Mouse (Mus musculus) limb, embryonic 13.5 days (tissue): ENCODE measurements around the gene Gbp10. TPM values are rescaled to one million over a fixed set of nuclear protein-coding genes. Genes with fewer than 3 reads are reported as not detected.

Experiments used
- ATAC-seq: fragments of 200-750 bp; cut with Nextera tagmentation; 2 replicates; pipeline ENCODE4 v1.8.0; 2017; ENCODE audit warnings: low read depth, moderate number of reproducible peaks, moderate TSS enrichment; ENCODE audit not compliant: low FRiP score
- H3K27ac ChIP-seq: fragments of 300-500 bp; sonication (generic); 2 replicates; pipeline ENCODE4 v1.5.1; 2015; ENCODE audit warnings: inconsistent platforms, mild to moderate bottlenecking, moderate library complexity
- H3K27me3 ChIP-seq: fragments of 300-500 bp; sonication (generic); 2 replicates; pipeline ENCODE4 v1.6.1; 2015; ENCODE audit warnings: mild to moderate bottlenecking, inconsistent platforms
- H3K36me3 ChIP-seq: fragments of 300-500 bp; sonication (generic); 2 replicates; pipeline ENCODE4 v1.6.1; 2015; ENCODE audit warnings: inconsistent platforms, mild to moderate bottlenecking, moderate library complexity
- H3K4me1 ChIP-seq: fragments of 300-500 bp; sonication (generic); 2 replicates; pipeline ENCODE4 v1.6.1; 2015; ENCODE audit warnings: inconsistent platforms
- H3K4me2 ChIP-seq: fragments of 300-500 bp; sonication (generic); replicated peaks from 2 replicates; pipeline ENCODE4 v1.6.1; 2015; ENCODE audit warnings: inconsistent platforms, mild to moderate bottlenecking, moderate library complexity
- H3K4me3 ChIP-seq: fragments of 300-500 bp; sonication (generic); 2 replicates; pipeline ENCODE4 v1.5.1; 2015; ENCODE audit warnings: moderate library complexity, mild to moderate bottlenecking, inconsistent platforms
- H3K9ac ChIP-seq: fragments of 300-500 bp; sonication (generic); 2 replicates; pipeline ENCODE4 v1.6.1; 2015; ENCODE audit warnings: mild to moderate bottlenecking, inconsistent platforms
- H3K9me3 ChIP-seq: fragments of 300-500 bp; sonication (generic); 2 replicates; pipeline ENCODE4 v1.6.1; 2016; ENCODE audit warnings: inconsistent platforms
- polyA plus RNA-seq: library from polyadenylated mRNA; unstranded; fragments of >200 nt; fragmentation: Nextera tagmentation; extraction: Ambion mirVana; gene quantifications from 2 replicates; pipeline ENCODE4 v1.2.1, GENCODE M21; 2015

Gbp10 gene
- polyA plus RNA-seq, 1 experiment from 2014 or later: not detected

DNA sequence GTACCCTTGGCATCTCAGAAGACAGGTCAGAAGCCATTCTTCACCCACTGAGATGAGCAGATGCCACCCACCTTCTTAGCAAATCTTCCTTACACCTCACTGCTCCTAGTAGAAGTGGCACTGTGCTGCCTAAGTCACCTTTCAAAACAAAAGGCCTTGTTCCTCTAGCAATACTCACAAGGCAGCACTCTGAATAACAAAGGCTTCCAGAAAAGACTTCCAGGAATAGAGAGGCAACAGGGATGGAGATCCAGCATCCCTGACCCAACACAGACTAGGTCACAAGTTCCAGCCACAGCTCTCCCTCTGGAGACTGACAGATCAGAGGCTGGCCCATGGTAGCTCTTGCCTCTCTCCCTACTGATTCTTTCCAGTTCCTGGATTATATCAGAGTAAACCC lies 57.9 kb downstream of the Gbp10 start:
- Histone ChIP-seq H3K36me3 (no peaks in the 10 kb centered on the region), H3K4me1 (no peaks in the 10 kb centered on the region), H3K9me3 (no peaks in the 10 kb centered on the region), H3K27me3 (no peaks in the 10 kb centered on the region), H3K27ac (no peak overlapping the region), H3K9ac (no peak overlapping the region), H3K4me2 (no peak overlapping the region), H3K4me3 (no peak overlapping the region)
- ATAC-seq: no peak

Other genes with a start within 250 kb of the Gbp10 start
- gene Gbp9, start 100.0 kb downstream of the Gbp10 start, polyA plus RNA-seq: 2.0 and 2.2 TPM in 2 replicates
- 0.28 and 0.48 TPM in 2 replicates for gene Gbp8, start 100.0 kb downstream of the Gbp10 start, polyA plus RNA-seq
- 0.59 and 0.79 TPM in 2 replicates for gene Gbp4, start 99.9 kb downstream of the Gbp10 start, polyA plus RNA-seq
- not detected in 2 replicates for gene Gm43302, start 54.2 kb upstream of the Gbp10 start, polyA plus RNA-seq
- gene Gbp6, start 54.2 kb upstream of the Gbp10 start, polyA plus RNA-seq: 1.2 and 1.4 TPM in 2 replicates
- gene Lrrc8b, start 176.2 kb upstream of the Gbp10 start, polyA plus RNA-seq: 3.1 and 3.2 TPM in 2 replicates